Mouse (Mus musculus) stomach, postnatal 0 days (tissue): ENCODE measurements around the gene Fam198a.

Experiments used
- CTCF ChIP-seq: IDR thresholded peaks from 2 replicates; pipeline ENCODE4 v1.5.1; 2016; ENCODE audit warnings: antibody characterized with exemption, low read depth, mild to moderate bottlenecking, moderate library complexity
- EP300 ChIP-seq: optimal IDR thresholded peaks from 2 replicates; pipeline ENCODE3; 2016; ENCODE audit warnings: antibody characterized with exemption

DNA sequence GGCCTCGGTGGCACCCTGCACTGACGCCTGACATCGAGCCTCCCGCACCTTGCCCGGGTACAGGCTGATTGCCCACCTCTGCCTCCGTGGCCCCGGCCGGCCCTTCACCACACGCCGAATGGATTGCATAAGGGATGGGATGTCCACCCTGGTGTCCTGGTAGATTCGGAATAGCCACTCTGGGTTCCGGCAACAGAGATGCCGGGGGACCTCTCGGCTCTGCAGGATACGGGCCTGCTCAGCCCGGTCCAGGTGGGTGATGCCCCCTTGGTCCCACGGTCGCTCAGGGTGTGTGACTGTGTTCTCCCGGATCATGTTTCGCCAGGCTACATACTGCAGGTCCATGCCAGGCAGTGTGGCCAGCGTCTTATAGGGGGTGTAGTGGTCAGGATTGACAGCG lies 31.4 kb downstream of the Fam198a start:
- no peak for TF ChIP-seq CTCF
- no peak for TF ChIP-seq EP300
